Mouse (Mus musculus) G1E (cell line): ENCODE measurements around the gene Dusp10. TPM values are rescaled to one million over a fixed set of nuclear protein-coding genes. Genes with fewer than 3 reads are reported as not detected.

Source experiments
- ATAC-seq: 2 replicates; pipeline ENCODE4 v1.8.0; 2016; ENCODE audit warnings: mild to moderate bottlenecking; ENCODE audit not compliant: insufficient number of reproducible peaks, poor library complexity, low FRiP score, severe bottlenecking; ENCODE audit errors: extremely low read depth
- DNase-seq: peaks from one replicate; pipeline ENCODE4 v3.0.0; 2012; ENCODE audit warnings: low spot score
- H3K27me3 ChIP-seq: 2 replicates; pipeline ENCODE4 v1.6.1; 2012; ENCODE audit warnings: mild to moderate bottlenecking, low read length, inconsistent platforms; ENCODE audit not compliant: insufficient read depth
- H3K36me3 ChIP-seq: replicated peaks from 2 replicates; pipeline ENCODE3; 2012; ENCODE audit warnings: mild to moderate bottlenecking, inconsistent platforms
- H3K4me1 ChIP-seq: 2 replicates; pipeline ENCODE4 v1.6.1; 2012; ENCODE audit warnings: low read depth, low read length, inconsistent platforms, mixed read lengths; ENCODE audit not compliant: insufficient read depth
- H3K4me3 ChIP-seq: 2 replicates; pipeline ENCODE4 v1.5.1; 2012; ENCODE audit warnings: low read depth, mild to moderate bottlenecking, inconsistent platforms, low read length, moderate library complexity, mixed read lengths
- H3K9me3 ChIP-seq: replicated peaks from 2 replicates; pipeline ENCODE4 v1.6.1; 2012; ENCODE audit warnings: inconsistent platforms
- CTCF ChIP-seq: IDR thresholded peaks from 2 replicates; pipeline ENCODE4 v1.5.1; 2012; ENCODE audit warnings: low read depth, low read length, inconsistent platforms, mixed read lengths
- GATA1 ChIP-seq: IDR thresholded peaks from 2 replicates; pipeline ENCODE4 v1.6.1; 2012; ENCODE audit warnings: borderline replicate concordance, low read length, inconsistent platforms, mixed read lengths
- GATA2 ChIP-seq: IDR thresholded peaks from 2 replicates; pipeline ENCODE4 v1.6.1; 2012; ENCODE audit warnings: low read depth, low read length, inconsistent platforms, borderline replicate concordance
- POLR2AphosphoS5 ChIP-seq: IDR thresholded peaks from 2 replicates; pipeline ENCODE4 v1.6.1; 2012; ENCODE audit warnings: low read depth, low read length, inconsistent platforms; ENCODE audit not compliant: insufficient replicate concordance
- TAL1 ChIP-seq: conservative IDR thresholded peaks from 2 replicates; pipeline ENCODE4 v1.6.1; 2012; ENCODE audit warnings: low read depth, low read length, inconsistent platforms, mixed read lengths
- polyA plus RNA-seq: library from polyadenylated mRNA; stranded (reverse); fragments of >175 nt; gene quantifications from 2 replicates; pipeline ENCODE4 v1.2.3, GENCODE M21; 2012
- total RNA-seq, 2 experiments: library from RNA; stranded (forward) in 1 of 2; stranded (reverse) in 1 of 2; fragments of 200-1000 nt in 1 of 2; fragments of >200 nt in 1 of 2; fragmentation: Nextera tagmentation in 1 of 2; gene quantifications; 2 replicates each; pipeline ENCODE4 v1.2.3; 2014 to 2017

Dusp10 gene
- total and polyA plus RNA-seq, 3 experiments = 0.27 TPM; not detected in 2

- DNase-seq (no peak), ATAC-seq (no peak)
- Histone ChIP-seq H3K4me3 (no peak overlapping the region), H3K27me3 (no peaks in the 10 kb centered on the region), H3K4me1 (no peaks in the 10 kb centered on the region), H3K36me3 (no peaks in the 10 kb centered on the region), H3K9me3 (peaks cover 25% of the 10 kb centered on the region)
- no peak for TF ChIP-seq TAL1
- no peak for TF ChIP-seq GATA2
- TF ChIP-seq CTCF = no peak
- no peak for TF ChIP-seq POLR2AphosphoS5
- no peak for TF ChIP-seq GATA1
Observed at GRCm38 (mm10) chr1:183997207-183997606, 15.9 kb upstream of the Dusp10 start.

GRCm38 (mm10) chr1:184002470-184002869 is 10.6 kb upstream of the Dusp10 start:
- Histone ChIP-seq H3K4me1 (no peaks in the 10 kb centered on the region), H3K36me3 (no peaks in the 10 kb centered on the region), H3K27me3 (no peaks in the 10 kb centered on the region), H3K4me3 (no peak overlapping the region), H3K9me3 (peaks cover 37% of the 10 kb centered on the region)
- DNase-seq = no peak
- no peak for ATAC-seq
- no peak for TF ChIP-seq TAL1
- no peak for TF ChIP-seq GATA1
- no peak for TF ChIP-seq CTCF
- no peak for TF ChIP-seq GATA2
- TF ChIP-seq POLR2AphosphoS5 = no peak

GRCm38 (mm10) chr1:184004311-184004710 is 8.8 kb upstream of the Dusp10 start:
- no peaks in the 10 kb centered on the region for H3K4me1 ChIP-seq
- no peaks in the 10 kb centered on the region for H3K36me3 ChIP-seq
- H3K9me3 ChIP-seq = peaks cover 37% of the 10 kb centered on the region
- ATAC-seq (no peak), DNase-seq (no peak)
- H3K27me3 ChIP-seq = no peaks in the 10 kb centered on the region
- no peak for TF ChIP-seq TAL1
- no peak for TF ChIP-seq CTCF
- no peak for TF ChIP-seq POLR2AphosphoS5
- TF ChIP-seq GATA1 = no peak
- no peak for TF ChIP-seq GATA2
- no peak overlapping the region for H3K4me3 ChIP-seq

- Histone ChIP-seq H3K36me3 (no peaks in the 10 kb centered on the region), H3K27me3 (no peaks in the 10 kb centered on the region), H3K9me3 (peaks cover 37% of the 10 kb centered on the region), H3K4me3 (no peak overlapping the region), H3K4me1 (no peaks in the 10 kb centered on the region)
- TF ChIP-seq GATA1 = no peak
- no peak for TF ChIP-seq CTCF
- no peak for DNase-seq
- ATAC-seq = no peak
Observed at GRCm38 (mm10) chr1:184005315-184006058, 7.6 kb upstream of the Dusp10 start.

- H3K27me3 ChIP-seq = no peaks in the 10 kb centered on the region
- ATAC-seq (no peak), DNase-seq (no peak)
- H3K4me3 ChIP-seq = no peak overlapping the region
- peaks cover 42% of the 10 kb centered on the region for H3K9me3 ChIP-seq
- TF ChIP-seq CTCF = no peak
- no peak for TF ChIP-seq POLR2AphosphoS5
- TF ChIP-seq GATA1 = no peak
- no peak for TF ChIP-seq GATA2
- TF ChIP-seq TAL1 = no peak
- H3K36me3 ChIP-seq = no peaks in the 10 kb centered on the region
- no peaks in the 10 kb centered on the region for H3K4me1 ChIP-seq
Observed at GRCm38 (mm10) chr1:184006086-184006485, 7.0 kb upstream of the Dusp10 start.

- TF ChIP-seq POLR2AphosphoS5 (no peak), GATA2 (no peak), CTCF (no peak), TAL1 (no peak), GATA1 (no peak)
- no peak for ATAC-seq
- no peak for DNase-seq
- Histone ChIP-seq H3K27me3 (no peaks in the 10 kb centered on the region), H3K9me3 (peaks cover 28% of the 10 kb centered on the region), H3K4me1 (no peaks in the 10 kb centered on the region), H3K36me3 (no peaks in the 10 kb centered on the region), H3K4me3 (no peak overlapping the region)
Observed at GRCm38 (mm10) chr1:184011311-184011710, 1.8 kb upstream of the Dusp10 start.
